Comparison of ENCODE assay signal across 21 mouse cellular contexts in genomic region chr11:21346020-21346419, GRCm38 (mm10). TPM values are rescaled to one million over a fixed set of nuclear protein-coding genes. Genes with fewer than 3 reads are reported as not detected.
DNase-seq lines count a peak whose midpoint lies in the region; ATAC-seq and TF ChIP-seq lines count a peak whose summit lies in the region.
"Had no signal": no experiment of that assay in that cellular context is flagged by ENCODE, and none has a peak within 500 bp of the region (broad histone marks: within the 10 kb centered on the region; RNA-seq: fewer than 3 reads in every experiment).

No protein-coding gene starts in this region.

- TF ChIP-seq CTCF in liver, postnatal 0 days (IDR thresholded peaks at IDR 0.05; ENCODE audit: low read depth), result no peak
- no peak for TF ChIP-seq CTCF in liver, embryonic 14.5 days (IDR thresholded peaks at IDR 0.05; ENCODE audit: low read depth)

- DNase-seq in liver, postnatal 0 days, result no peak
- no peak for DNase-seq in liver, embryonic 13.5 days
- no peak for DNase-seq in liver
- no peak for DNase-seq in liver, embryonic 14.5 days (ENCODE audit: low read depth in 3 of 3, low spot score in 3 of 3)
- no peak for DNase-seq in liver, embryonic 11.5 days (ENCODE audit: low spot score)
- DNase-seq: adrenal gland, adult 2 months; adrenal gland, adult 8-10 months; adrenal gland, postnatal 10 days; adrenal gland, postnatal 14 days; adrenal gland, postnatal 25 days; adrenal gland, postnatal 36 days; B cell, adult 2 months; cerebellum, adult 11 months; cerebellum, adult 11-12 months; cerebellum, adult 18-20 months had no signal

- peaks cover 22% of the 10 kb centered on the region; the same call in 1 of the 2 replicates for H3K36me3 ChIP-seq in liver, embryonic 12.5 days
- peaks cover 37% of the 10 kb centered on the region for H3K36me3 ChIP-seq in liver, postnatal 0 days (replicated peaks; ENCODE audit: insufficient read depth, low read length)
- peaks cover 7% of the 10 kb centered on the region; the same call in 1 of the 2 replicates for H3K36me3 ChIP-seq in liver, embryonic 13.5 days
- H3K36me3 ChIP-seq in liver, embryonic 14.5 days (replicated peaks; ENCODE audit: control insufficient read depth, insufficient read depth, low read depth), result no peaks in the 10 kb centered on the region
- no peaks in the 10 kb centered on the region; the same call in 1 of the 2 replicates for H3K36me3 ChIP-seq in liver, embryonic 11.5 days (ENCODE audit: control insufficient read depth, insufficient read depth, low read length)

- no peak overlapping the region for H3K4me3 ChIP-seq in liver, embryonic 12.5 days
- H3K4me3 ChIP-seq in liver, postnatal 0 days (ENCODE audit: low read depth, low read length), result no peak overlapping the region
- H3K4me3 ChIP-seq in liver, embryonic 13.5 days (replicated peaks), result no peak overlapping the region
- H3K4me3 ChIP-seq in liver, embryonic 14.5 days (ENCODE audit: insufficient read depth in 1 of 2, low read depth in 2 of 2, low read length in 2 of 2), result no peak overlapping the region
- no peak overlapping the region for H3K4me3 ChIP-seq in liver, embryonic 11.5 days (ENCODE audit: low read depth, low read length)

- no peaks in the 10 kb centered on the region for H3K27me3 ChIP-seq in liver, embryonic 12.5 days (replicated peaks)
- H3K27me3 ChIP-seq in liver, postnatal 0 days (ENCODE audit: insufficient read depth, low read length), result no peaks in the 10 kb centered on the region
- H3K27me3 ChIP-seq in liver, embryonic 13.5 days, result no peaks in the 10 kb centered on the region
- no peaks in the 10 kb centered on the region for H3K27me3 ChIP-seq in liver, embryonic 14.5 days (ENCODE audit: control insufficient read depth, insufficient read depth, low read length)
- H3K27me3 ChIP-seq in liver, embryonic 11.5 days (replicated peaks; ENCODE audit: control insufficient read depth, insufficient read depth, low read length), result no peaks in the 10 kb centered on the region
- H3K27me3 ChIP-seq: CH12.LX, Patski had no signal

- no peak for TF ChIP-seq EP300 in liver, postnatal 0 days (IDR thresholded peaks at IDR 0.05; ENCODE audit: low read depth)
- TF ChIP-seq EP300 in liver, embryonic 14.5 days (IDR thresholded peaks at IDR 0.05; ENCODE audit: low read depth), result no peak

- peaks cover 49% of the 10 kb centered on the region for H3K4me1 ChIP-seq in liver, embryonic 12.5 days
- no peaks in the 10 kb centered on the region; the same call in 1 of the 2 replicates for H3K4me1 ChIP-seq in liver, postnatal 0 days (ENCODE audit: insufficient read depth)
- H3K4me1 ChIP-seq in liver, embryonic 13.5 days (replicated peaks), result peaks cover 37% of the 10 kb centered on the region
- peaks cover 6 to 16% of the 10 kb centered on the region in 2 experiments for H3K4me1 ChIP-seq in liver, embryonic 14.5 days (replicated peaks; ENCODE audit: control insufficient read depth in 2 of 2, insufficient read depth in 2 of 2, low read length in 1 of 2)
- peaks cover 14% of the 10 kb centered on the region for H3K4me1 ChIP-seq in liver, embryonic 11.5 days (replicated peaks; ENCODE audit: control insufficient read depth, insufficient read depth, low read length)

- 39% methylated on average over 3 of the region's 3 CpGs for WGBS in liver, embryonic 12.5 days (ENCODE audit: insufficient replicate concordance)
- WGBS in liver, postnatal 0 days (ENCODE audit: insufficient replicate concordance), result 68% methylated on average over 3 of the region's 3 CpGs
- WGBS in liver, embryonic 13.5 days (ENCODE audit: insufficient replicate concordance), result 44% methylated on average over 3 of the region's 3 CpGs
- 41% methylated on average over 3 of the region's 3 CpGs for WGBS in liver, embryonic 14.5 days (ENCODE audit: insufficient replicate concordance)
- WGBS in liver, embryonic 11.5 days, result 70% methylated on average over 3 of the region's 3 CpGs

- H3K4me2 ChIP-seq in liver, embryonic 12.5 days, result no peak overlapping the region
- H3K4me2 ChIP-seq in liver, postnatal 0 days (ENCODE audit: low read depth, low read length), result no peak overlapping the region
- H3K4me2 ChIP-seq in liver, embryonic 13.5 days, result no peak overlapping the region
- H3K4me2 ChIP-seq in liver, embryonic 14.5 days (ENCODE audit: low read depth), result no peak overlapping the region
- H3K4me2 ChIP-seq in liver, embryonic 11.5 days, result no peak overlapping the region

- H3K9me3 ChIP-seq in liver, embryonic 12.5 days (replicated peaks), result no peaks in the 10 kb centered on the region
- H3K9me3 ChIP-seq in liver, postnatal 0 days (ENCODE audit: low read length), result no peaks in the 10 kb centered on the region
- no peaks in the 10 kb centered on the region for H3K9me3 ChIP-seq in liver, embryonic 13.5 days (replicated peaks)
- H3K9me3 ChIP-seq in liver, embryonic 14.5 days (ENCODE audit: control insufficient read depth, low read length), result no peaks in the 10 kb centered on the region
- no peaks in the 10 kb centered on the region for H3K9me3 ChIP-seq in liver, embryonic 11.5 days (ENCODE audit: control insufficient read depth, low read length)
- H3K9me3 ChIP-seq: G1E had no signal

- ATAC-seq in liver, embryonic 12.5 days, result peak; percentile 63; the same call in 1 of the 2 replicates
- ATAC-seq in liver, postnatal 0 days, result no peak
- ATAC-seq in liver, embryonic 13.5 days (ENCODE audit: low read depth), result 0 out of 2 replicates have a peak, but pooled peaks have one; percentile 52
- ATAC-seq in liver, embryonic 14.5 days (ENCODE audit: insufficient read depth), result peak; percentile 41; the same call in 1 of the 2 replicates
- no peak for ATAC-seq in liver, embryonic 11.5 days (replicated peaks; ENCODE audit: low FRiP score)
- ATAC-seq: activated CD4-positive, CD25-positive, alpha-beta regulatory T cell, adult 4 months; CD4-positive, CD25-positive, alpha-beta regulatory T cell, adult 4 months; Patski had no signal

- H3K9ac ChIP-seq in liver, embryonic 12.5 days, result no peak overlapping the region
- no peak overlapping the region for H3K9ac ChIP-seq in liver, postnatal 0 days (replicated peaks)
- H3K9ac ChIP-seq in liver, embryonic 13.5 days, result no peak overlapping the region
- H3K9ac ChIP-seq in liver, embryonic 14.5 days (replicated peaks), result no peak overlapping the region
- no peak overlapping the region for H3K9ac ChIP-seq in liver, embryonic 11.5 days (ENCODE audit: low read depth, low read length)

- no peak overlapping the region for H3K27ac ChIP-seq in liver, embryonic 12.5 days
- no peak overlapping the region for H3K27ac ChIP-seq in liver, postnatal 0 days (ENCODE audit: low read depth)
- no peak overlapping the region for H3K27ac ChIP-seq in liver, embryonic 13.5 days
- no peak overlapping the region for H3K27ac ChIP-seq in liver, embryonic 14.5 days
- no peak overlapping the region for H3K27ac ChIP-seq in liver, embryonic 11.5 days (ENCODE audit: low read depth, low read length)

RNA-seq across cellular contexts. Expression of gene Ugp2, which starts 25.0 kb away (rescaled TPM):
- polyA plus RNA-seq in liver, embryonic 12.5 days (2016; fragmentation: Nextera tagmentation; extraction: Ambion mirVana), result 31.8 and 37.9 TPM in 2 replicates
- polyA plus RNA-seq in liver, postnatal 0 days (2015; fragmentation: Nextera tagmentation; extraction: Ambion mirVana), result 88.1 and 92.9 TPM in 2 replicates
- 30.9 and 39.1 TPM in 2 replicates for polyA plus RNA-seq in liver, embryonic 13.5 days (2015; fragmentation: Nextera tagmentation; extraction: Ambion mirVana)
- 7.2 and 12.3 TPM in 2 replicates for polyA plus RNA-seq in liver, embryonic 14.5 days (2012; rRNA removed)
- polyA plus RNA-seq in liver, embryonic 14.5 days (2014; fragmentation: Nextera tagmentation; extraction: Ambion mirVana), result 31.6 and 32.5 TPM in 2 replicates
- 41.6 and 42.8 TPM in 2 replicates for polyA plus RNA-seq in liver, embryonic 11.5 days (2014; fragmentation: Nextera tagmentation; extraction: Ambion mirVana)

Comparison
In these comparisons a context has a peak if more than half of its experiments do, and no peak if none do; other contexts are left out.
1. ATAC-seq: peak in liver, embryonic 12.5 days (single experiment), liver, embryonic 13.5 days (single experiment) and liver, embryonic 14.5 days (single experiment); none in liver, postnatal 0 days (single experiment) and liver, embryonic 11.5 days (single experiment).